Mouse (Mus musculus): ENCODE results near the gene Rdh9. TPM values are rescaled to one million over a fixed set of nuclear protein-coding genes. Genes with fewer than 3 reads are reported as not detected.

The Rdh9 gene
- 2.2 and 2.3 TPM in 2 replicates for polyA plus RNA-seq (2015; fragmentation: Nextera tagmentation; extraction: Ambion mirVana)

- WGBS, result 36% methylated on average over 2 of the region's 2 CpGs
- H3K27ac ChIP-seq (ENCODE audit: low read depth, low read length), result peak within 1 kb of the TSS; percentile 68
- no peaks in the 10 kb centered on the region for H3K4me1 ChIP-seq (replicated peaks; ENCODE audit: control insufficient read depth, insufficient read depth, low read length)
- no peaks in the 10 kb centered on the region for H3K36me3 ChIP-seq (ENCODE audit: control insufficient read depth, insufficient read depth)
- H3K27me3 ChIP-seq (replicated peaks; ENCODE audit: control insufficient read depth, insufficient read depth, low read length), result no peaks in the 10 kb centered on the region
- no peak within 1 kb of the TSS for H3K9ac ChIP-seq (ENCODE audit: low read depth, low read length)
- peak; percentile 96 for ATAC-seq
- no peak for TF ChIP-seq CTCF (IDR thresholded peaks at IDR 0.05; ENCODE audit: low read depth)
- H3K9me3 ChIP-seq (ENCODE audit: control insufficient read depth), result no peaks in the 10 kb centered on the region
- H3K4me3 ChIP-seq (ENCODE audit: low read depth, low read length), result no peak within 1 kb of the TSS
- no peak within 1 kb of the TSS for H3K4me2 ChIP-seq (replicated peaks; ENCODE audit: low read depth)
These were observed at the start of gene Rdh9 for GRCm38 (mm10) chr10:127776011-127776410. Gene Rdh9, plus strand, starts transcription at chr10:127776386.

GRCm38 (mm10) chr10:127728437-127728836 is 47.7 kb upstream of the Rdh9 start:
- Histone ChIP-seq H3K9me3 (ENCODE audit: control insufficient read depth) (no peaks in the 10 kb centered on the region), H3K4me2 (replicated peaks; ENCODE audit: low read depth) (no peak overlapping the region), H3K9ac (ENCODE audit: low read depth, low read length) (no peak overlapping the region), H3K27me3 (replicated peaks; ENCODE audit: control insufficient read depth, insufficient read depth, low read length) (no peaks in the 10 kb centered on the region), H3K36me3 (ENCODE audit: control insufficient read depth, insufficient read depth) (no peaks in the 10 kb centered on the region), H3K4me1 (replicated peaks; ENCODE audit: control insufficient read depth, insufficient read depth, low read length) (no peaks in the 10 kb centered on the region), H3K4me3 (ENCODE audit: low read depth, low read length) (no peak overlapping the region), H3K27ac (ENCODE audit: low read depth, low read length) (no peak overlapping the region)
- ATAC-seq, result no peak
- 69% methylated on average over 8 of the region's 8 CpGs for WGBS
- TF ChIP-seq CTCF (IDR thresholded peaks at IDR 0.05; ENCODE audit: low read depth), result no peak

GRCm38 (mm10) chr10:127730285-127730932 is 45.8 kb upstream of the Rdh9 start:
- TF ChIP-seq CTCF (IDR thresholded peaks at IDR 0.05; ENCODE audit: low read depth), result no peak
- no peaks in the 10 kb centered on the region for H3K4me1 ChIP-seq (replicated peaks; ENCODE audit: control insufficient read depth, insufficient read depth, low read length)
- H3K27me3 ChIP-seq (replicated peaks; ENCODE audit: control insufficient read depth, insufficient read depth, low read length), result no peaks in the 10 kb centered on the region
- H3K4me2 ChIP-seq (replicated peaks; ENCODE audit: low read depth), result no peak overlapping the region
- no peaks in the 10 kb centered on the region for H3K9me3 ChIP-seq (ENCODE audit: control insufficient read depth)
- WGBS, result 62% methylated on average over 11 of the region's 11 CpGs
- no peaks in the 10 kb centered on the region for H3K36me3 ChIP-seq (ENCODE audit: control insufficient read depth, insufficient read depth)
- H3K27ac ChIP-seq (ENCODE audit: low read depth, low read length), result no peak overlapping the region
- H3K9ac ChIP-seq (ENCODE audit: low read depth, low read length), result no peak overlapping the region
- no peak for ATAC-seq
- H3K4me3 ChIP-seq (ENCODE audit: low read depth, low read length), result no peak overlapping the region

GRCm38 (mm10) chr10:127730933-127731310 is 45.3 kb upstream of the Rdh9 start:
- H3K9ac ChIP-seq (ENCODE audit: low read depth, low read length), result no peak overlapping the region
- whole genome bisulfite sequencing, result 46% methylated on average over 9 of the region's 9 CpGs
- H3K9me3 ChIP-seq (ENCODE audit: control insufficient read depth), result no peaks in the 10 kb centered on the region
- H3K27ac ChIP-seq (ENCODE audit: low read depth, low read length), result no peak overlapping the region
- no peaks in the 10 kb centered on the region for H3K4me1 ChIP-seq (replicated peaks; ENCODE audit: control insufficient read depth, insufficient read depth, low read length)
- TF ChIP-seq CTCF (IDR thresholded peaks at IDR 0.05; ENCODE audit: low read depth), result no peak
- no peak overlapping the region for H3K4me2 ChIP-seq (replicated peaks; ENCODE audit: low read depth)
- ATAC-seq, result no peak
- H3K27me3 ChIP-seq (replicated peaks; ENCODE audit: control insufficient read depth, insufficient read depth, low read length), result no peaks in the 10 kb centered on the region
- H3K4me3 ChIP-seq (ENCODE audit: low read depth, low read length), result no peak overlapping the region
- H3K36me3 ChIP-seq (ENCODE audit: control insufficient read depth, insufficient read depth), result no peaks in the 10 kb centered on the region

- Histone ChIP-seq H3K36me3 (ENCODE audit: control insufficient read depth, insufficient read depth) (no peaks in the 10 kb centered on the region), H3K27ac (ENCODE audit: low read depth, low read length) (no peak overlapping the region), H3K4me1 (replicated peaks; ENCODE audit: control insufficient read depth, insufficient read depth, low read length) (no peaks in the 10 kb centered on the region), H3K9ac (ENCODE audit: low read depth, low read length) (no peak overlapping the region), H3K4me3 (ENCODE audit: low read depth, low read length) (no peak overlapping the region), H3K9me3 (ENCODE audit: control insufficient read depth) (no peaks in the 10 kb centered on the region), H3K27me3 (replicated peaks; ENCODE audit: control insufficient read depth, insufficient read depth, low read length) (no peaks in the 10 kb centered on the region), H3K4me2 (replicated peaks; ENCODE audit: low read depth) (no peak overlapping the region)
- 11% methylated on average over 5 of the region's 5 CpGs for WGBS
- no peak for ATAC-seq
- TF ChIP-seq CTCF (IDR thresholded peaks at IDR 0.05; ENCODE audit: low read depth), result no peak
These were observed 44.8 kb upstream of the Rdh9 start for GRCm38 (mm10) chr10:127731397-127731796.

- no peak overlapping the region for H3K9ac ChIP-seq (ENCODE audit: low read depth, low read length)
- ATAC-seq, result no peak
- 30% methylated on average over 5 of the region's 5 CpGs for WGBS
- no peaks in the 10 kb centered on the region for H3K27me3 ChIP-seq (replicated peaks; ENCODE audit: control insufficient read depth, insufficient read depth, low read length)
- H3K4me3 ChIP-seq (ENCODE audit: low read depth, low read length), result no peak overlapping the region
- H3K4me1 ChIP-seq (replicated peaks; ENCODE audit: control insufficient read depth, insufficient read depth, low read length), result 0 out of 2 replicates have a peak, but pooled peaks cover 3% of the 10 kb centered on the region
- H3K9me3 ChIP-seq (ENCODE audit: control insufficient read depth), result no peaks in the 10 kb centered on the region
- peak; percentile 86 for TF ChIP-seq CTCF (IDR thresholded peaks at IDR 0.05; ENCODE audit: low read depth)
- H3K36me3 ChIP-seq (ENCODE audit: control insufficient read depth, insufficient read depth), result no peaks in the 10 kb centered on the region
- H3K27ac ChIP-seq (ENCODE audit: low read depth, low read length), result no peak overlapping the region
- no peak overlapping the region for H3K4me2 ChIP-seq (replicated peaks; ENCODE audit: low read depth)
These were observed 41.8 kb upstream of the Rdh9 start for GRCm38 (mm10) chr10:127734434-127734833.

All from intestine, postnatal 0 days (tissue).